Mouse (Mus musculus): ENCODE measurements around the gene Zc2hc1c. TPM values are rescaled to one million over a fixed set of nuclear protein-coding genes. Genes with fewer than 3 reads are reported as not detected.

Gene Zc2hc1c
- polyA plus RNA-seq, 1 experiment from 2014 or later: 2.1 TPM

GRCm38 (mm10) chr12:85290633-85291032, 2.2 kb downstream of the Zc2hc1c start:
- peak overlapping the region; percentile 16; the same call in 1 of the 2 replicates for H3K9ac ChIP-seq (ENCODE audit: low read length)
- peak overlapping the region; percentile 72 for H3K4me2 ChIP-seq (ENCODE audit: low read depth, low read length)
- no peaks in the 10 kb centered on the region for H3K27me3 ChIP-seq (ENCODE audit: control insufficient read depth, insufficient read depth, low read length)
- H3K4me3 ChIP-seq (replicated peaks; ENCODE audit: low read length): no peak overlapping the region
- WGBS: 77% methylated on average over 10 of the region's 10 CpGs
- H3K27ac ChIP-seq (ENCODE audit: low read length): 0 out of 2 replicates have a peak overlapping the region, but pooled peaks have one; percentile 55
- H3K4me1 ChIP-seq (ENCODE audit: control insufficient read depth, insufficient read depth, low read length): peaks cover 11% of the 10 kb centered on the region; the same call in 1 of the 2 replicates
- ATAC-seq (ENCODE audit: insufficient read depth, low FRiP score): no peak
- H3K9me3 ChIP-seq (replicated peaks; ENCODE audit: control insufficient read depth, low read length): peaks cover 8% of the 10 kb centered on the region; the same call in 1 of the 2 replicates
- H3K36me3 ChIP-seq (ENCODE audit: control insufficient read depth, insufficient read depth, low read length): no peaks in the 10 kb centered on the region

GRCm38 (mm10) chr12:85291541-85291940, 3.1 kb downstream of the Zc2hc1c start:
- no peak for ATAC-seq (ENCODE audit: insufficient read depth, low FRiP score)
- H3K4me2 ChIP-seq (ENCODE audit: low read depth, low read length): no peak overlapping the region
- H3K9ac ChIP-seq (ENCODE audit: low read length): no peak overlapping the region
- no peaks in the 10 kb centered on the region for H3K36me3 ChIP-seq (ENCODE audit: control insufficient read depth, insufficient read depth, low read length)
- peaks cover 11% of the 10 kb centered on the region; the same call in 1 of the 2 replicates for H3K4me1 ChIP-seq (ENCODE audit: control insufficient read depth, insufficient read depth, low read length)
- H3K27ac ChIP-seq (ENCODE audit: low read length): no peak overlapping the region
- no peaks in the 10 kb centered on the region for H3K27me3 ChIP-seq (ENCODE audit: control insufficient read depth, insufficient read depth, low read length)
- no peak overlapping the region for H3K4me3 ChIP-seq (replicated peaks; ENCODE audit: low read length)
- peaks cover 8% of the 10 kb centered on the region; the same call in 1 of the 2 replicates for H3K9me3 ChIP-seq (replicated peaks; ENCODE audit: control insufficient read depth, low read length)

DNA sequence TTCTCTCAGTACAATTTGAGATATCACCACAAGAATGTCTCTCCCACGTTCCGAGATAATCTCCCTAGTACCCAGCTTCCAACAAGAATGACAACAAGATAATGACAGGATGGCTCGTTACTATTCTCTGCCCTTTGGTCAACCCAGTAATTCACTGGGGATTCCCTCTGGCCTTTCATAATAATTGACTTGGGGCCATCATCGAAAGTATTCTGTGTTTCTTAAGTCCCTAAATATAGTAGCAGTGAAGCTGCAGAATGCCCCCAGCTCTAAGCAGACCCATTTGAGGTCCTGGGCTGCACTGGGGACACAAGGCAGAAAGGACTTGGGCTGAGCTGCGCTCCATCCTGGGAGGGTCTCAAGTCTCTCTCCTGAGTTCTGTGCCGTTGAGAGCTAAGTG, 3.9 kb downstream of the Zc2hc1c start:
- H3K9me3 ChIP-seq (replicated peaks; ENCODE audit: control insufficient read depth, low read length): peaks cover 8% of the 10 kb centered on the region; the same call in 1 of the 2 replicates
- H3K27me3 ChIP-seq (ENCODE audit: control insufficient read depth, insufficient read depth, low read length): no peaks in the 10 kb centered on the region
- no peak overlapping the region for H3K4me2 ChIP-seq (ENCODE audit: low read depth, low read length)
- peaks cover 11% of the 10 kb centered on the region for H3K4me1 ChIP-seq (ENCODE audit: control insufficient read depth, insufficient read depth, low read length)
- no peak overlapping the region for H3K4me3 ChIP-seq (replicated peaks; ENCODE audit: low read length)
- WGBS: 76% methylated on average over 6 of the region's 6 CpGs
- no peaks in the 10 kb centered on the region for H3K36me3 ChIP-seq (ENCODE audit: control insufficient read depth, insufficient read depth, low read length)
- no peak overlapping the region for H3K27ac ChIP-seq (ENCODE audit: low read length)
- no peak for ATAC-seq (ENCODE audit: insufficient read depth, low FRiP score)
- H3K9ac ChIP-seq (ENCODE audit: low read length): no peak overlapping the region

GRCm38 (mm10) chr12:85292906-85293305, 4.5 kb downstream of the Zc2hc1c start:
- H3K27ac ChIP-seq (ENCODE audit: low read length): no peak overlapping the region
- H3K9ac ChIP-seq (ENCODE audit: low read length): no peak overlapping the region
- H3K4me1 ChIP-seq (ENCODE audit: control insufficient read depth, insufficient read depth, low read length): peaks cover 16% of the 10 kb centered on the region
- H3K27me3 ChIP-seq (ENCODE audit: control insufficient read depth, insufficient read depth, low read length): no peaks in the 10 kb centered on the region
- no peak overlapping the region for H3K4me2 ChIP-seq (ENCODE audit: low read depth, low read length)
- no peak for ATAC-seq (ENCODE audit: insufficient read depth, low FRiP score)
- H3K9me3 ChIP-seq (replicated peaks; ENCODE audit: control insufficient read depth, low read length): peaks cover 8% of the 10 kb centered on the region; the same call in 1 of the 2 replicates
- H3K36me3 ChIP-seq (ENCODE audit: control insufficient read depth, insufficient read depth, low read length): no peaks in the 10 kb centered on the region
- H3K4me3 ChIP-seq (replicated peaks; ENCODE audit: low read length): no peak overlapping the region

- H3K27ac ChIP-seq (ENCODE audit: low read length): no peak overlapping the region
Measured at GRCm38 (mm10) chr12:85295506-85295905, 7.1 kb downstream of the Zc2hc1c start.

GRCm38 (mm10) chr12:85296915-85297314, 8.5 kb downstream of the Zc2hc1c start:
- H3K4me3 ChIP-seq (replicated peaks; ENCODE audit: low read length): no peak overlapping the region
- WGBS: 67% methylated on average over 5 of the region's 5 CpGs

More at GRCm38 (mm10) chr12:85295506-85295905, 7.1 kb downstream of the Zc2hc1c start:
- Histone ChIP-seq H3K27me3 (ENCODE audit: control insufficient read depth, insufficient read depth, low read length) (no peaks in the 10 kb centered on the region), H3K4me2 (ENCODE audit: low read depth, low read length) (no peak overlapping the region), H3K36me3 (ENCODE audit: control insufficient read depth, insufficient read depth, low read length) (0 out of 2 replicates have a peak, but pooled peaks cover 5% of the 10 kb centered on the region), H3K9ac (ENCODE audit: low read length) (no peak overlapping the region), H3K4me3 (replicated peaks; ENCODE audit: low read length) (no peak overlapping the region), H3K9me3 (replicated peaks; ENCODE audit: control insufficient read depth, low read length) (peaks cover 8% of the 10 kb centered on the region; the same call in 1 of the 2 replicates), H3K4me1 (ENCODE audit: control insufficient read depth, insufficient read depth, low read length) (peaks cover 16% of the 10 kb centered on the region)
- 84% methylated on average over 2 of the region's 2 CpGs for WGBS
- ATAC-seq (ENCODE audit: insufficient read depth, low FRiP score): no peak

GRCm38 (mm10) chr12:85297345-85297997, 9.1 kb downstream of the Zc2hc1c start:
- Histone ChIP-seq H3K4me1 (ENCODE audit: control insufficient read depth, insufficient read depth, low read length) (peaks cover 16% of the 10 kb centered on the region), H3K27me3 (ENCODE audit: control insufficient read depth, insufficient read depth, low read length) (no peaks in the 10 kb centered on the region), H3K9me3 (replicated peaks; ENCODE audit: control insufficient read depth, low read length) (peaks cover 8% of the 10 kb centered on the region; the same call in 1 of the 2 replicates), H3K9ac (ENCODE audit: low read length) (no peak overlapping the region), H3K27ac (ENCODE audit: low read length) (peak overlapping the region; percentile 5; the same call in 1 of the 2 replicates), H3K4me2 (ENCODE audit: low read depth, low read length) (no peak overlapping the region), H3K4me3 (replicated peaks; ENCODE audit: low read length) (no peak overlapping the region), H3K36me3 (ENCODE audit: control insufficient read depth, insufficient read depth, low read length) (peaks cover 14% of the 10 kb centered on the region; the same call in 1 of the 2 replicates)
- 70% methylated on average over 10 of the region's 10 CpGs for WGBS
- no peak for ATAC-seq (ENCODE audit: insufficient read depth, low FRiP score)

More at GRCm38 (mm10) chr12:85296915-85297314, 8.5 kb downstream of the Zc2hc1c start:
- Histone ChIP-seq H3K9me3 (replicated peaks; ENCODE audit: control insufficient read depth, low read length) (peaks cover 8% of the 10 kb centered on the region; the same call in 1 of the 2 replicates), H3K4me1 (ENCODE audit: control insufficient read depth, insufficient read depth, low read length) (peaks cover 16% of the 10 kb centered on the region), H3K36me3 (ENCODE audit: control insufficient read depth, insufficient read depth, low read length) (peaks cover 14% of the 10 kb centered on the region; the same call in 1 of the 2 replicates), H3K9ac (ENCODE audit: low read length) (no peak overlapping the region), H3K4me2 (ENCODE audit: low read depth, low read length) (no peak overlapping the region), H3K27ac (ENCODE audit: low read length) (peak overlapping the region; percentile 5; the same call in 1 of the 2 replicates), H3K27me3 (ENCODE audit: control insufficient read depth, insufficient read depth, low read length) (no peaks in the 10 kb centered on the region)
- ATAC-seq (ENCODE audit: insufficient read depth, low FRiP score): no peak

DNA sequence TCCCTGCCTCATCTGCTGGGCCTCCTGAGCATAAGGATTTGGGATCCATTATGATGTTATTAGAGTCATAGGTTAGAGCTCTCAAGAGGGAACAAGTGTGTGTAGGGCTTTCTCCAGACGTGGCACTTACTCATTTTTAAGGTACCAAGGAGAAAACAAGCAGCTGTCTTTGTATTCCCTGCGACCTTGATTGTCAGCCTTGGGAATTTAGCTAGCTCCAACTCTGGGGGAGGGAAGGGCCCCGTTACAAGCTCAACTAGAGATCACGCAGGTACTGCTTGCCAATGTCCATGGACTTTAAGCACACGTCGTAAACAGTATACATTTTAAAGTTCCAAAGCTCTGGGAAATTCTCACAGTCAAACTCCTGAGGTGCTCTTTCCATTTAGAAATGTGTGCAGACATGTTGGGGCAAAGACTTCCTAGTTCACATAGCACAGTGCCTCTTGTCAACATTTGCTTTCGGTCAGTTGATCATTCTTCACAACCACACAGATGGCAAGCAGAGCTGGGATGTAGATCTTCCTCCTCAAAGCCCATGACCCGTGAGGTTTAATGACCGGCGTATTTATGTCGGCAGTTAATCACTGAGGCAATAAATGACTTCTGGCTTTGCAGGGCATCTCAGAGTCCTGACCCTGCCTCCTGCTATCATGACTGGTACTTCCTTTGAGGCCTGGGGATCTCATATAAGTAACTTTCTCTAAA, 9.9 kb downstream of the Zc2hc1c start:
- H3K9ac ChIP-seq (ENCODE audit: low read length): no peak overlapping the region
- ATAC-seq (ENCODE audit: insufficient read depth, low FRiP score): no peak
- peaks cover 8% of the 10 kb centered on the region; the same call in 1 of the 2 replicates for H3K9me3 ChIP-seq (replicated peaks; ENCODE audit: control insufficient read depth, low read length)
- H3K4me1 ChIP-seq (ENCODE audit: control insufficient read depth, insufficient read depth, low read length): peaks cover 16% of the 10 kb centered on the region
- 48% methylated on average over 11 of the region's 11 CpGs for WGBS
- H3K4me2 ChIP-seq (ENCODE audit: low read depth, low read length): no peak overlapping the region
- H3K4me3 ChIP-seq (replicated peaks; ENCODE audit: low read length): no peak overlapping the region
- peaks cover 14% of the 10 kb centered on the region; the same call in 1 of the 2 replicates for H3K36me3 ChIP-seq (ENCODE audit: control insufficient read depth, insufficient read depth, low read length)
- H3K27ac ChIP-seq (ENCODE audit: low read length): 0 out of 2 replicates have a peak overlapping the region, but pooled peaks have one; percentile 36
- no peaks in the 10 kb centered on the region for H3K27me3 ChIP-seq (ENCODE audit: control insufficient read depth, insufficient read depth, low read length)

DNA sequence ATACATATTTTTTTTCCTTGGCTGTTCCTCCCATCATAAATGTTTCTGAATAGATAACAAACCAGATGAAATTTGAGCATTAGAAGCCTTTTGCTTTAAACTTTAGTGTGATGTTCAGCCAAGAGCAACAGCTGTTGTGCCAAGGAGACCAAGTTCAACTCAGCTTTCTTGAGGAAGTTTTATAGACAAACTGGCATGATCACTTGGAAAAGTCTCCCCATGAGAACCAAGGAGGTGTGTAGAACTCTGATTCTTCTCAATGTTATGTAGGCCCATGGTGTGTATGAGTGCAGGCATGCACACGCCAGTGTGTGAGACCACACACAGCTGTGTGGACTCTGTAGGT, 10.4 kb downstream of the Zc2hc1c start:
- WGBS: 67% methylated on average over 1 of the region's 1 CpGs
- Histone ChIP-seq H3K9me3 (replicated peaks; ENCODE audit: control insufficient read depth, low read length) (peaks cover 8% of the 10 kb centered on the region; the same call in 1 of the 2 replicates), H3K36me3 (ENCODE audit: control insufficient read depth, insufficient read depth, low read length) (peaks cover 14% of the 10 kb centered on the region; the same call in 1 of the 2 replicates), H3K9ac (ENCODE audit: low read length) (no peak overlapping the region), H3K27me3 (ENCODE audit: control insufficient read depth, insufficient read depth, low read length) (no peaks in the 10 kb centered on the region), H3K4me1 (ENCODE audit: control insufficient read depth, insufficient read depth, low read length) (peaks cover 16% of the 10 kb centered on the region), H3K4me3 (replicated peaks; ENCODE audit: low read length) (no peak overlapping the region), H3K4me2 (ENCODE audit: low read depth, low read length) (no peak overlapping the region), H3K27ac (ENCODE audit: low read length) (peak overlapping the region; percentile 43; the same call in 1 of the 2 replicates)
- no peak for ATAC-seq (ENCODE audit: insufficient read depth, low FRiP score)

Measured in stomach, embryonic 16.5 days (tissue).